Mouse (Mus musculus): Measurements from ENCODE around the gene Rab8b. TPM values are rescaled to one million over a fixed set of nuclear protein-coding genes. Genes with fewer than 3 reads are reported as not detected.
"Not testable (repeated sequence)": the region's sequence is repeated elsewhere in the genome, so short reads cannot be mapped to it uniquely, and the experiment has no call there.

Gene Rab8b
- total RNA-seq, 2 experiments from 2014 or later = 45.9 to 81.6 TPM

GRCm38 (mm10) chr9:66895035-66895779 is 24.3 kb downstream of the Rab8b start:
- ATAC-seq (replicated peaks; ENCODE audit: low FRiP score, low TSS enrichment, poor library complexity, severe bottlenecking) = peak; percentile 73

- no peak for ATAC-seq (replicated peaks; ENCODE audit: low FRiP score, low TSS enrichment, poor library complexity, severe bottlenecking)
Observed at GRCm38 (mm10) chr9:66894421-66894820, 25.1 kb downstream of the Rab8b start.

- not testable (repeated sequence) for ATAC-seq (replicated peaks; ENCODE audit: low FRiP score, low TSS enrichment, poor library complexity, severe bottlenecking)
Observed at GRCm38 (mm10) chr9:66892456-66892855, 27.0 kb downstream of the Rab8b start.

- no peak for ATAC-seq (replicated peaks; ENCODE audit: low FRiP score, low TSS enrichment, poor library complexity, severe bottlenecking)
Observed at GRCm38 (mm10) chr9:66887960-66888610, 31.4 kb downstream of the Rab8b start.

GRCm38 (mm10) chr9:66887301-66887902 is 32.1 kb downstream of the Rab8b start:
- no peak for ATAC-seq (replicated peaks; ENCODE audit: low FRiP score, low TSS enrichment, poor library complexity, severe bottlenecking)

- no peak for ATAC-seq (replicated peaks; ENCODE audit: low FRiP score, low TSS enrichment, poor library complexity, severe bottlenecking)
Observed at GRCm38 (mm10) chr9:66886818-66887217, 32.7 kb downstream of the Rab8b start.

GRCm38 (mm10) chr9:66886366-66886765 is 33.1 kb downstream of the Rab8b start:
- no peak for ATAC-seq (replicated peaks; ENCODE audit: low FRiP score, low TSS enrichment, poor library complexity, severe bottlenecking)

GRCm38 (mm10) chr9:66884609-66885008 is 34.9 kb downstream of the Rab8b start:
- no peak for ATAC-seq (replicated peaks; ENCODE audit: low FRiP score, low TSS enrichment, poor library complexity, severe bottlenecking)

GRCm38 (mm10) chr9:66883500-66883899 is 36.0 kb downstream of the Rab8b start:
- peak; percentile 46; the same call in 1 of the 2 replicates for ATAC-seq (replicated peaks; ENCODE audit: low FRiP score, low TSS enrichment, poor library complexity, severe bottlenecking)

GRCm38 (mm10) chr9:66882406-66882821 is 37.1 kb downstream of the Rab8b start:
- no peak for ATAC-seq (replicated peaks; ENCODE audit: low FRiP score, low TSS enrichment, poor library complexity, severe bottlenecking)

GRCm38 (mm10) chr9:66881858-66882257 is 37.6 kb downstream of the Rab8b start:
- ATAC-seq (replicated peaks; ENCODE audit: low FRiP score, low TSS enrichment, poor library complexity, severe bottlenecking) = no peak

GRCm38 (mm10) chr9:66880752-66881151 is 38.7 kb downstream of the Rab8b start:
- no peak for ATAC-seq (replicated peaks; ENCODE audit: low FRiP score, low TSS enrichment, poor library complexity, severe bottlenecking)

- ATAC-seq (replicated peaks; ENCODE audit: low FRiP score, low TSS enrichment, poor library complexity, severe bottlenecking) = no peak
Observed at GRCm38 (mm10) chr9:66879486-66879885, 40.0 kb downstream of the Rab8b start.

GRCm38 (mm10) chr9:66878899-66879298 is 40.6 kb downstream of the Rab8b start:
- ATAC-seq (replicated peaks; ENCODE audit: low FRiP score, low TSS enrichment, poor library complexity, severe bottlenecking) = no peak

- no peak for ATAC-seq (replicated peaks; ENCODE audit: low FRiP score, low TSS enrichment, poor library complexity, severe bottlenecking)
Observed at GRCm38 (mm10) chr9:66876577-66876976, 42.9 kb downstream of the Rab8b start.

- ATAC-seq (replicated peaks; ENCODE audit: low FRiP score, low TSS enrichment, poor library complexity, severe bottlenecking) = no peak
Observed at GRCm38 (mm10) chr9:66874297-66874696, 45.2 kb downstream of the Rab8b start.

- ATAC-seq (replicated peaks; ENCODE audit: low FRiP score, low TSS enrichment, poor library complexity, severe bottlenecking) = no peak
Observed at GRCm38 (mm10) chr9:66873531-66873930, 46.0 kb downstream of the Rab8b start.

GRCm38 (mm10) chr9:66873009-66873408 is 46.5 kb downstream of the Rab8b start:
- ATAC-seq (replicated peaks; ENCODE audit: low FRiP score, low TSS enrichment, poor library complexity, severe bottlenecking) = not testable (repeated sequence)

- ATAC-seq (replicated peaks; ENCODE audit: low FRiP score, low TSS enrichment, poor library complexity, severe bottlenecking) = no peak
Observed at GRCm38 (mm10) chr9:66872015-66872727, 47.3 kb downstream of the Rab8b start.

- no peak for ATAC-seq (replicated peaks; ENCODE audit: low FRiP score, low TSS enrichment, poor library complexity, severe bottlenecking)
Observed at GRCm38 (mm10) chr9:66864708-66865107, 54.8 kb downstream of the Rab8b start.

All from megakaryocyte-erythroid progenitor cell, adult 5-6 weeks (primary cell).